Mouse (Mus musculus) G1E (cell line): ENCODE measurements at regions not wholly inside any gene's neighbourhood (a gene's known extent, or its start where the extent isn't known, plus 50 kb on each side); places are given as distances from the start of the nearest gene placed in this dataset.
A peak's percentile ranks its signal among the peaks of the same experiment; 100 is the strongest.

Experiments used
- CTCF ChIP-seq: IDR thresholded peaks from 2 replicates; pipeline ENCODE4 v1.5.1; 2012; ENCODE audit warnings: low read depth, low read length, inconsistent platforms, mixed read lengths
- TAL1 ChIP-seq: conservative IDR thresholded peaks from 2 replicates; pipeline ENCODE4 v1.6.1; 2012; ENCODE audit warnings: low read depth, low read length, inconsistent platforms, mixed read lengths

- TF ChIP-seq CTCF = peak; percentile 92
- no peak for TF ChIP-seq TAL1
Observed at GRCm38 (mm10) chr3:82725546-82725945, 150.7 kb downstream of the Rbm46 start.
